Mouse (Mus musculus): Measurements from ENCODE around the gene Cyb5r3. TPM values are rescaled to one million over a fixed set of nuclear protein-coding genes. Genes with fewer than 3 reads are reported as not detected.

Gene Cyb5r3
- 90.8 TPM for polyA plus RNA-seq (2014; fragmentation: Illumina TruSeq; extraction: RNeasy Lipid Tissue Mini Kit (QIAGEN cat#74804); ENCODE audit: low read depth, low replicate concordance)

DNA sequence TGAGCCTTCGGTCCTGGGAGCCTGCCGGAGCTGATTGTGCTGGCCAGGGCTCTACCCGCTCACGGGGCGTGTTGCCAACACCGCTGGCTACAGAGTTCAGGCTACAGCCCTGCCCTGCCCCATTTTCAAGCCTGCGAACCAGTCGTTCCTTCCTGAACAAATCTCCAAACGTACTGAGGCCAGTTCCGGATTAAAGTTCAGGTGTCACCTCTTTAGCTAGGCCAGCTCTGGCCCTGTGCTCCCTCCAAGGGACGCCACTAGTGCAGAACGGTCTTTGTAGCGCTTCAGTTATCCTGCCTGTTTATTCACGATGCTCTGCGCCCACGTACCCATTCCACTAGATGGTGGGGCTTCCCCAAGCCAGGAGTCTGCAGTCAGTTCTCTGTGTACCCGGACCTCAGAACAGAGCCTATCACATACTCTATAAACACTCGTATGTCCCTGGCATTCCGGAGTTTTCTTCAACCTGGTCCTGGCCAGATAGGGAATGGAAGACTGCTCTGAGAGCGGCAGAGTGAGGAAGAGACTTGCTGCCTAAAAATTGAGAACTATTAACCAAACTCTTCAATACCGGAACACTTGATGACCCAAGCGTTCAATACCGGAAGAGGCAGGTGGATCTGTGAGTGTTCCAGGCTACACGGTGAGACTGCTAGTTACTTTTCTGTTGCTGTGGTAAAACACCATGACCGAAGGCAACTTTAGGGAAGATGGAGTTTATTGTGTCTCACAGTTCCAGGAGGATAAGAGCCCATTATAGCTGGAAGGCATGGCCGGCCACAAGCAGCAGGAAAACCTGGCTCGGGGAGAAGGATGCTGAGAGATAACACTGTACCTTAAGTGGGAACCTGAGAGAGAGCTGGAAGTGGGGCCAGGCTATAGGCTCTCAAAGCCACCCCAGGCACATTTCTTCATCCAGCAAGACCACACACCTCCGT is at the start of gene Cyb5r3:
TSS of gene Cyb5r3 (minus strand) at position 101 of the 938 bp plus-strand sequence.

DNA sequence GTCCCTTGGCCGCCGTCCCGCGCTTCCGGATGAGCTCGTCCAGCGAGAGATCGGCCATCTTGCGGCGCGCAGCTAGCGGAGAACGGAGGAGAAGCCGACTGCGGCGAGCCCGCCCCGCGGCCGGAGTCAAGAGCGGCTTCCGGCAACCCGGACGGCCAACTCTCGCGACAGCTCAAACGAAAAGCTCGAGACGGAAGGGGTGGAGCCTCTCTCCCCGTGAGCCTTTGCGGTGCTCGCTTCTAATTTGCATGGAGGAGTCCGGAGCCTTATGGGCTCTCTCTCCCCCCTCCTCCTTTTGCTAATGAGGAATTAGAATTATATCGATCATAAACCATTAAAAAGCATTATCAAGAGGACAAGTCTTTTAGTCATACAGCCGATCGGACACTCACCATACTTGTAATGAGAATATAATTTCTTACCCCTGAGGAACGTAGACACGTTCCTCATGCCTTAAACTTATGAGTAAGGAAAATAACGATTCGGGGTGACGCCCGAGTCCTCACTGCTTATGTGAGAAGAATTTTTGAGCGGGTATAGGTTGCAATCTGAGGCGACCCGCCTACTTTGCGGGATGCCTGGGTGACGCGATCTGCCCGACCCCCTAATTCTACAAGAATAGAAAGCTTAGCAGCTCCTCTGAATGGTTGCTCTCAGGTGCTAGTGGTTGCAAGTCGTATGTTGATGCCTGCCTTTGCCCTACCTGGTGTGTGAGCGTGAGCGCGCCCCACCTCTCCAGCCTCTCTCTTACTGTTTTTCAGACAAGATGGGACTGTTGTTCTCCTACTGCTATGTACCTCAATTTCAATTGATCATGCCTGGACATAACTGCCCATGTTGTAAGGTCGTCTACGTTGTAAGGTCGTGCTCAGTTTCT is 23.0 kb downstream of the Cyb5r3 start, which contains the start of gene Poldip3:
TSS of gene Poldip3 (minus strand) at position 189 of the 877 bp plus-strand sequence.

DNA sequence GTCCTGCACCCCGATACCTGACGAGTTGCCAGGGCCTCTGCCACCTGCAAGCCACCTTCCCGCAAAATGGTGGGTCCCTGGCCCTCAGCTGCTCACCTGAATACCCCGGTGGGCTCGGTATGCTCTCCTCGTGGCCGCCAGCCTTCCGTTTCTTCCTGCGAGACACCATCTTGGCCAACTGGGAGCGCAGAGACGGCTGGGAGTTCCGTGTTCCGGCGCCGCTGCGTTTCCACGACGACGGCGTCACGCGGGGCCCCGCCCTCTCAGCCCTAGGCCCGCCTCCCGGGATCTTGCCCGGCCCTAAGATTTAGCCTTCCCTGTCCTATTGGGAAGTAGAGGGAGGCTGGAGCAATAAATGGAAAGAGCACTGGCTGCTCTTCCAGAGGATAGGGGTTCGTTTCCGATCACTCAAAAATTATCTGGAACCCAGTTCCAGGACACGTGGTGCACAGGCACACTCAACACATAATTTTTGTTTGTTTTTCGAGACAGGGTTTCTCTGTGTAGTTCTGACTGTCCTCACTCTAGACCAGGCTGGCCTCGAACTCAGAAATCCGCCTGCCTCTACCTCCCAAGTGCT is 49.7 kb downstream of the Cyb5r3 start, which contains the start of gene Rrp7a:
TSS of gene Rrp7a (minus strand) at position 236 of the 580 bp plus-strand sequence.

Other genes starting within 250 kb of the Cyb5r3 start
- gene Tcf20, start 184.7 kb downstream of the Cyb5r3 start, polyA plus RNA-seq (2014; fragmentation: Illumina TruSeq; extraction: RNeasy Lipid Tissue Mini Kit (QIAGEN cat#74804); ENCODE audit: low read depth, low replicate concordance): 7.3 TPM
- gene Nfam1, start 139.3 kb downstream of the Cyb5r3 start, polyA plus RNA-seq (2014; fragmentation: Illumina TruSeq; extraction: RNeasy Lipid Tissue Mini Kit (QIAGEN cat#74804); ENCODE audit: low read depth, low replicate concordance): 0.74 TPM
- 8.1 TPM for gene Serhl, start 83.1 kb downstream of the Cyb5r3 start, polyA plus RNA-seq (2014; fragmentation: Illumina TruSeq; extraction: RNeasy Lipid Tissue Mini Kit (QIAGEN cat#74804); ENCODE audit: low read depth, low replicate concordance)
- gene Rrp7a, start 49.8 kb downstream of the Cyb5r3 start, polyA plus RNA-seq (2014; fragmentation: Illumina TruSeq; extraction: RNeasy Lipid Tissue Mini Kit (QIAGEN cat#74804); ENCODE audit: low read depth, low replicate concordance): 1.0 TPM
- 8.0 TPM for gene Poldip3, start 23.2 kb downstream of the Cyb5r3 start, polyA plus RNA-seq (2014; fragmentation: Illumina TruSeq; extraction: RNeasy Lipid Tissue Mini Kit (QIAGEN cat#74804); ENCODE audit: low read depth, low replicate concordance)
- not detected for gene A4galt, start 79.2 kb upstream of the Cyb5r3 start, polyA plus RNA-seq (2014; fragmentation: Illumina TruSeq; extraction: RNeasy Lipid Tissue Mini Kit (QIAGEN cat#74804); ENCODE audit: low read depth, low replicate concordance)
- 2.5 TPM for gene Arfgap3, start 177.7 kb upstream of the Cyb5r3 start, polyA plus RNA-seq (2014; fragmentation: Illumina TruSeq; extraction: RNeasy Lipid Tissue Mini Kit (QIAGEN cat#74804); ENCODE audit: low read depth, low replicate concordance)